Mouse (Mus musculus) spleen, adult 2 months (tissue): ENCODE data around the gene R3hdml. TPM values are rescaled to one million over a fixed set of nuclear protein-coding genes. Genes with fewer than 3 reads are reported as not detected.

Source experiments
- DNase-seq, 2 experiments: peaks; one replicate each; pipeline versions ENCODE4 v3.0.0 to v3.0.0-alpha.2; 2012 to 2021; ENCODE audit warnings: low spot score in 2 of 2, low read depth in 1 of 2
- H3K27ac ChIP-seq: fragments of 200-500 bp; 2 replicates; pipeline ENCODE4 v1.5.1; 2012; ENCODE audit warnings: low read length, inconsistent platforms; ENCODE audit not compliant: insufficient read depth
- H3K27me3 ChIP-seq: fragments of 200-500 bp; 2 replicates; pipeline ENCODE4 v1.6.1; 2012; ENCODE audit warnings: mild to moderate bottlenecking, moderate library complexity, low read length, inconsistent platforms; ENCODE audit not compliant: control insufficient read depth, insufficient read depth
- H3K36me3 ChIP-seq: fragments of 200-500 bp; 2 replicates; pipeline ENCODE4 v1.6.1; 2012; ENCODE audit warnings: mild to moderate bottlenecking, low read length, inconsistent platforms; ENCODE audit not compliant: control insufficient read depth, insufficient read depth
- H3K4me1 ChIP-seq: fragments of 200-500 bp; 2 replicates; pipeline ENCODE4 v1.6.1; 2011; ENCODE audit warnings: inconsistent platforms; ENCODE audit not compliant: control insufficient read depth, insufficient read depth, insufficient read length
- H3K4me3 ChIP-seq: fragments of 200-500 bp; 2 replicates; pipeline ENCODE4 v1.5.1; 2011; ENCODE audit warnings: mild to moderate bottlenecking, inconsistent platforms; ENCODE audit not compliant: insufficient read depth, insufficient read length; ENCODE audit errors: extremely low read depth
- CTCF ChIP-seq: fragments of 200-500 bp; IDR thresholded peaks from 2 replicates; pipeline ENCODE4 v1.5.1; 2011; ENCODE audit warnings: mild to moderate bottlenecking, inconsistent platforms; ENCODE audit not compliant: insufficient read depth, insufficient read length, insufficient replicate concordance; ENCODE audit errors: extremely low read depth
- POLR2A ChIP-seq: fragments of 200-500 bp; IDR thresholded peaks from 2 replicates; pipeline ENCODE4 v1.6.1; 2011; ENCODE audit warnings: low read depth, low read length, inconsistent platforms
- WGBS: fragments of 180-500 bp; shearing (Covaris S2); methylation state at CpG from one replicate; pipeline ENCODE4 v1.1.7; 2018; 5-methylcytosine and 5-hydroxymethylcytosine counted together
- polyA plus RNA-seq: library from polyadenylated mRNA; depleted of rRNA; stranded (reverse); fragments of >200 nt; gene quantifications from 2 replicates; pipeline ENCODE4 v1.2.3, GENCODE M21; 2012

R3hdml gene
- polyA plus RNA-seq, 1 experiment: not detected

- H3K4me3 ChIP-seq: no peak overlapping the region
- TF ChIP-seq POLR2A (no peak), CTCF (no peak)
- no peaks in the 10 kb centered on the region for H3K4me1 ChIP-seq
- no peaks in the 10 kb centered on the region for H3K36me3 ChIP-seq
- no peak overlapping the region for H3K27ac ChIP-seq
- 79% methylated on average over 10 of the region's 10 CpGs for WGBS
- H3K27me3 ChIP-seq: no peaks in the 10 kb centered on the region
- no peak for DNase-seq
Observed at GRCm38 (mm10) chr2:163463251-163463769, 28.8 kb upstream of the R3hdml start.

- WGBS: 81% methylated on average over 4 of the region's 4 CpGs
- no peaks in the 10 kb centered on the region for H3K4me1 ChIP-seq
- no peaks in the 10 kb centered on the region for H3K27me3 ChIP-seq
- H3K27ac ChIP-seq: no peak overlapping the region
- peaks cover 2% of the 10 kb centered on the region for H3K36me3 ChIP-seq
- no peak for DNase-seq
- H3K4me3 ChIP-seq: no peak overlapping the region
- TF ChIP-seq CTCF: no peak
- TF ChIP-seq POLR2A: no peak
Observed at GRCm38 (mm10) chr2:163463998-163464397, 28.1 kb upstream of the R3hdml start.

GRCm38 (mm10) chr2:163464562-163464961, 27.6 kb upstream of the R3hdml start:
- no peak for TF ChIP-seq POLR2A
- TF ChIP-seq CTCF: no peak
- peaks cover 4% of the 10 kb centered on the region for H3K36me3 ChIP-seq
- DNase-seq: no peak
- no peak overlapping the region for H3K4me3 ChIP-seq
- no peaks in the 10 kb centered on the region for H3K27me3 ChIP-seq
- no peak overlapping the region for H3K27ac ChIP-seq
- WGBS: 82% methylated on average over 6 of the region's 6 CpGs
- H3K4me1 ChIP-seq: no peaks in the 10 kb centered on the region

GRCm38 (mm10) chr2:163466771-163467170, 25.3 kb upstream of the R3hdml start:
- Histone ChIP-seq H3K27ac (no peak overlapping the region), H3K27me3 (no peaks in the 10 kb centered on the region), H3K4me3 (no peak overlapping the region), H3K36me3 (peaks cover 4% of the 10 kb centered on the region), H3K4me1 (peaks cover 7% of the 10 kb centered on the region; the same call in 1 of the 2 replicates)
- DNase-seq: no peak
- TF ChIP-seq CTCF (no peak), POLR2A (no peak)
- 80% methylated on average over 8 of the region's 8 CpGs for WGBS

- no peak overlapping the region for H3K27ac ChIP-seq
- DNase-seq: no peak
- peaks cover 4% of the 10 kb centered on the region for H3K36me3 ChIP-seq
- no peak overlapping the region for H3K4me3 ChIP-seq
- no peaks in the 10 kb centered on the region for H3K27me3 ChIP-seq
- WGBS: 96% methylated on average over 6 of the region's 6 CpGs
- peaks cover 9% of the 10 kb centered on the region for H3K4me1 ChIP-seq
- TF ChIP-seq POLR2A: no peak
- TF ChIP-seq CTCF: no peak
Observed at GRCm38 (mm10) chr2:163467585-163467984, 24.5 kb upstream of the R3hdml start.

GRCm38 (mm10) chr2:163468866-163469265, 23.3 kb upstream of the R3hdml start:
- WGBS: 91% methylated on average over 6 of the region's 6 CpGs
- DNase-seq: no peak
- no peak for TF ChIP-seq POLR2A
- TF ChIP-seq CTCF: no peak

GRCm38 (mm10) chr2:163469711-163470110, 22.4 kb upstream of the R3hdml start:
- DNase-seq: no peak
- Histone ChIP-seq H3K36me3 (peaks cover 4% of the 10 kb centered on the region), H3K27me3 (no peaks in the 10 kb centered on the region), H3K27ac (no peak overlapping the region), H3K4me1 (peaks cover 9% of the 10 kb centered on the region), H3K4me3 (no peak overlapping the region)
- 94% methylated on average over 15 of the region's 15 CpGs for WGBS
- TF ChIP-seq POLR2A (no peak), CTCF (no peak)

More at GRCm38 (mm10) chr2:163468866-163469265, 23.3 kb upstream of the R3hdml start:
- H3K27ac ChIP-seq: no peak overlapping the region
- H3K36me3 ChIP-seq: peaks cover 4% of the 10 kb centered on the region
- H3K4me3 ChIP-seq: no peak overlapping the region
- peaks cover 9% of the 10 kb centered on the region for H3K4me1 ChIP-seq
- H3K27me3 ChIP-seq: no peaks in the 10 kb centered on the region

GRCm38 (mm10) chr2:163471136-163471535, 21.0 kb upstream of the R3hdml start:
- peaks cover 9% of the 10 kb centered on the region for H3K4me1 ChIP-seq
- peaks cover 4% of the 10 kb centered on the region for H3K36me3 ChIP-seq
- WGBS: 85% methylated on average over 3 of the region's 3 CpGs
- H3K4me3 ChIP-seq: no peak overlapping the region
- no peak for DNase-seq
- no peaks in the 10 kb centered on the region for H3K27me3 ChIP-seq
- TF ChIP-seq CTCF: no peak
- TF ChIP-seq POLR2A: no peak
- no peak overlapping the region for H3K27ac ChIP-seq
